Mouse (Mus musculus) ES-Bruce4 (cell line): ENCODE results near the gene Wee2.

Experiments
- CTCF ChIP-seq: IDR thresholded peaks from one replicate; pipeline ENCODE4 v1.8.1; 2011; ENCODE audit warnings: low read depth, low read length
- EP300 ChIP-seq: IDR thresholded peaks from 2 replicates; pipeline ENCODE4 v1.6.1; 2011; ENCODE audit warnings: low read depth, low read length; ENCODE audit not compliant: insufficient read depth

GRCm38 (mm10) chr6:40432346-40433275 lies 6.3 kb upstream of the Wee2 start:
- TF ChIP-seq CTCF (no peak), EP300 (no peak)
